Mouse (Mus musculus) adrenal gland, adult 2 months (tissue): ENCODE measurements around the gene Sf3b6. TPM values are rescaled to one million over a fixed set of nuclear protein-coding genes. Genes with fewer than 3 reads are reported as not detected.

Experiments used
- DNase-seq: peaks from one replicate; pipeline ENCODE4 v3.0.0; 2021
- polyA plus RNA-seq: library from polyadenylated mRNA; depleted of rRNA; stranded (reverse); fragments of >200 nt; gene quantifications from 2 replicates; pipeline ENCODE4 v1.2.3, GENCODE M21; 2012
- total RNA-seq, 2 experiments: library from RNA; stranded (reverse); gene quantifications; 2 replicates each; pipeline ENCODE4 v1.2.3; 2021

Gene Sf3b6
- total and polyA plus RNA-seq, 3 experiments, result 7.1 to 145 (median 117) TPM

DNA sequence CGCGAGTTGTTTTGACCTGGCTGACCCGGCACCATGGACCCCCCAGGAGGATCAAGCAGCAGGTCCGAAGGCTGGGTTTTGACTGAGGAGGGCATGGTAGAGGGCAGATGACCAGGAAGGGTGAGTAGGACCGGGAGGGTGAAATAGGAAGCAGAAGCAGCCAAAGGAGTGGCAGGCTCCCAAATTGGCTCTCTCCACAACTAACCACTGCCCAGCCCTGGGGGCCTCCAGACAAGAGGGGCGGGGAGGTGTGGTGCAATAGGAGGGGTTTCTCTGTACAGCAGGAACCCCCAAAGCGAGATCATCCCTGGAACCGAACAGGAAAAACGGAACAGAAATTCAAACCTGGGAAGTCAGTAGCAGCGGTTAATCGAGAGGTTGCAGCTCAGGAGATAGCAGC, 23.4 kb downstream of the Sf3b6 start:
- peak; percentile 20 for DNase-seq

DNA sequence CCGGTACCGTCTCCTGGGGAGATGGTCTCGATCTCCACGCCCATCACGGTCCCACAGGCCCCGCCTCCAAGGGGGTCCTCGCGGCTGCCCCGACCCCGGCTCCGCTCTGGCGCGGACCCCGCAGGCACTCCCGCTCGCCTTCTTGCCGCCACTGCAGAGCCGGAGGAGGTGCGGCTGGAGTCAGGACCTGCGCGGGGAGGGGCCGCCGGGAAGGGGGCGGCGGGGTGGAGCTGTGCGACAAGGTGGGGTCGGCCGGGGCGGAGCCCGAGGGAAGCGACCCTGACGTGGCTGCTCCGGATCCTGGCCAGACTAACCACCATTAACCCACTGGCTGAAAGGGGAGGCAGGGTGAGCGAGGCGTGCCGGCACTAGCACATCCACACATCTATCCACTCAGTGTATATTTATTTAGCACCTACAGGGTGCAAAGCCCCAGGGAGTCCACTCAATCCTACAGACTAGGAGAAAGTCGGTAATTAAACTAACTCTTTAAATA, 24.1 kb downstream of the Sf3b6 start, which contains the start of gene Fkbp1b:
TSS of gene Fkbp1b (minus strand) at position 200 of the 496 bp plus-strand sequence.
- peak; percentile 70 for DNase-seq

DNA sequence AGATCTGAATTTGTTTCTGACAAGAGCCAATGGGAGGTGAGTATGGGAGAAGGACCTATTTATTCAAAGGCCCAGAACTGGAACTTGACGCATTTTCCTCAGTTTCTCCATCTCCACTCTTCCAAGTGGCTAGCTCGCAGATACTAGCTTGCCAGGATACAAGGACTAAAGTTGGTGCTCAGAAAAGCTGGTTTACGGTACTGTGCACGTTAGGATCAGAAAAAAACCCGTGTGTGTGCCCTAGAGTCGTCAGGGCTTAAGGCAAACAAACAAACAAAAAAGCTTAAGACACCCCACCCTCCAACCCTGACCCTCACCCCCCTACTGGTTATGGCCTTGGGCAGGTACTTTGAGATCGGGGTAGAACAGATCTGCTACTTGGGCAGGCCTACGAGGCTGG, 25.1 kb downstream of the Sf3b6 start:
- no peak for DNase-seq

DNA sequence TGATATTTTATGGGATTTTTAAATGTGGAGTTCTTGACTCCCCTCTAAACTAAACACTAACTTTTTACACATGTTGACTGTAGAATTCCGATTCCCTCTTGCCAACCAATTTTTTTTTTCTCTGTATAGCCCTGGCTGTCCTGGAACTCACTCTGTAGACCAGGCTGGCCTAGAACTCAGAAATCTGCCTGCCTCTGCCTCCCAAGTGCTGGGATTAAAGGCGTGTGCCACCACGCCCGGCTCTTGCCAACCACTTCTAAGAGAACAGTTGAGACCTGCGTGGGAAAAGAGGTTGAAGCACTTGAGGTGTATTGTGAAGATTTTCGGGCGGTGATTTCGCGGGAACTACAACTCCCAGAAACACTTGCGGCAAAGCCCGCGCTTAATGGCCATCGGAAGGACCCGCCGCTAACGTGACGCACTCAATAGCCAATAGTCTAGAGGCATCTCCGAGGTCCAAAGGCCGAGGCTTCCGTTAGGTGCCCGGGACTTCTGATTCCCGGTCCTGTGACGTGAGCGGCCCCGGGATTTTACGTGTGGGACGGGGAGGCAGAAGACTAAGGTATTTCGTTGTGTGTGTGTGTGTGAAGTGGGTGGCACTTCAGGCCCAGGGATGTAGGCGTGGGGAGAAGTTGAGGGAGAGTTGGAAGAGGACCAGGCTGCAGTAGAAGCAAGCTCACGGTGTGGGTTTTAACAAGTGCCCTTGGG, 25.7 kb downstream of the Sf3b6 start, which contains the start of gene Wdcp:
TSS of gene Wdcp (plus strand) at position 414 of the 708 bp plus-strand sequence.
- DNase-seq, result peak; percentile 92

DNA sequence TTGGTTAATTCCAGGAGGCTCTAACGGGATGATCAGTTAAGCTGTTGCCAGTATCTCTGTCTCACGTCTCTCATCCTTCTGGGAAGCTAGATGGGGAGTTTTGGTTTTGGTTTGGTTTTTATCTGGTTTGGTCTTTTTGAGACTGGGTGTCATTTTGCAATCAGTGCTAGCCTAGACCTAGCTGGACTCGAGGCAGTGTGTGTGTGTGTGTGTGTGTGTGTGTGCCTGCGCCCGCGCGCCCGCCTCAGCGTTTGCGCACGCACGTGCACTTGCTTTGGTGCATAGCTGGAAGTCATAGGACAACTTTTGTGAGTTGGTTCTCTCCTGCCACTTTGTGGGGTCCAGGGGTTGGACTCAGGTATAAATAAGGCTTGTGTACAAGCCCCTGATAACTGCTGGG, 26.4 kb downstream of the Sf3b6 start:
- DNase-seq, result peak; percentile 65

- no peak for DNase-seq
Observed at GRCm38 (mm10) chr12:4856160-4856559, 38.8 kb downstream of the Sf3b6 start.

- DNase-seq, result no peak
Observed at GRCm38 (mm10) chr12:4856834-4857233, 39.5 kb downstream of the Sf3b6 start.

GRCm38 (mm10) chr12:4859241-4859914, 42.0 kb downstream of the Sf3b6 start:
- no peak for DNase-seq

- no peak for DNase-seq
Observed at GRCm38 (mm10) chr12:4862672-4863071, 45.3 kb downstream of the Sf3b6 start.

- no peak for DNase-seq
Observed at GRCm38 (mm10) chr12:4863654-4864337, 46.5 kb downstream of the Sf3b6 start.

- DNase-seq, result no peak
Observed at GRCm38 (mm10) chr12:4864338-4864690, 47.0 kb downstream of the Sf3b6 start.

GRCm38 (mm10) chr12:4868924-4869323, 51.6 kb downstream of the Sf3b6 start:
- DNase-seq, result no peak

DNA sequence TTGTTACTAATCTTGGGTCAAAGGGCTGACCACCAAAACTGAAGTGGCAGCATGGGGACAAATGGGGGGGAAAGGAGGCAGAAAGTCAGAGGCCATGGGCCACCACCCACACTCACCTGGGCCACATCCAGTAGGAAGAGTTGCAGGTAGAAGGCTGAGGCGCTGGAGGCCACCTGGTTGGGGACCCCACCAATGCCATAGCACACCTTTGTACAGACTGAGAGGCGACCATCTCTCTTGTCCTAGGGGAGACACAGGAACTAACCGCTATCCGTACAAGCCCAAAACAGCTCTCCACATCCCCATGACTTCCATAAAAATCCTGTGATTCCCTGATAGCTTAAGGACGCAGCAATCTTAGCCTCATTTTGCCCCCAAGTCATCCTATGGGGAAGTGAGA, 53.9 kb downstream of the Sf3b6 start:
- no peak for DNase-seq

GRCm38 (mm10) chr12:4872273-4872672, 54.9 kb downstream of the Sf3b6 start:
- no peak for DNase-seq

DNA sequence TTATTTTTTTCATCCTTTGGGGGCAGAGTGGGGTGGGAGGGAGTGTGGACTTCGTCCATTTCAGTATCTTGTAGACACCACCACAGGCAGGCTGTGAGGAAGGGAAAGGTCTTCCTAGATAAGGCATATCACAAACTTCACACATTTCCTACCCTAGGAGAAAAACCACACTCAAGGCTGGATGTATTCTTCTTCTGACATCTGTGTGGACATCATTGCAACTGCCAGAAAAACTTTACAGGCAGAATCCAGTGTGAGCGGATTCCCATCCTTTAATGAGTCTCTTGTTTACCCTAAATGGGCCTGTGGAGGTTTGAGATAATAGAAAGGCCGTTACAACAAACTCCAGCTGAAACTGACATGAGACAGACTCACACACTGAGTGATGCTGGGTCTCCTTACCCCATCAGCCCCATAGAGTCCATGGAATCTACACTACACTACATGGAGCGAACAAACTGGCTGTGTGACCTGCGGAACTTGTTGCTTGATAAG, 55.7 kb downstream of the Sf3b6 start:
- no peak for DNase-seq

GRCm38 (mm10) chr12:4873531-4873930, 56.2 kb downstream of the Sf3b6 start:
- DNase-seq, result no peak

DNA sequence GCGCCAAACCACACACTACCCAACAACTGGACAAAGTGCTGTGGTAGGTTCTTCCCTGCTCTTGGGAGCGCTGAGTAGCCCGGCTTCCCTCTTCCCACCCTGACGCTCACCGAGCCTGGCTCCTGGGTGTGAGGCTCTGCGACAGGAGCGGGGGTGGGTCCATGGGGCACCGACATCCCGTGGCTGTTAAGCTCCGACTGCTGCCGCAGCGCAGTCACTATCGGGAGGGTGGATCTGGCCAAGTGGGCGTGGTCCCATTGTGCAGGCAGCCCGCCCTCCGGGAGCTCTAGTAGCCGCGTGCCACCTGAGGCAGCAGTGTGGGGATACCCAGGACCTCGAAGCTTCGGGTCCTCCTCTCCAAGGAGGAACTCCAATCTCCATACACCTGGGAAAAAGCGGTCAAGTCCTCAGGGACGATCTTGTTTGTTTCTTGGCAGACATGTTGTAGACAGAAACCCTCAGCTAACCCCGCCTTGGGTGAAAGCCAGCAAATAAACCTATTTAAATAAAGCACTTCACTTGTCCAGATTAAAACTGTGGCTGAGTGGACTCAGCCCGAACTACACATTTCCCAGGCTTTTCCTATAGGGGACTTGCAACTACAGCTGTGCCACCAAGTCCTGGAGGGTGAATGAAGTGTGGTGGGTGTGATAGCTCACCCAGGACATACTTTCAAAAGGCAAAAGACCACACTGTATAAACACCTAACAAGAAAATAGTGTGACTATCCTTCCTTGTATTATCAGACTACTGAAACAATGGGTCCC, 57.0 kb downstream of the Sf3b6 start, which contains the start of gene Mfsd2b:
TSS of gene Mfsd2b (minus strand) at position 199 of the 767 bp plus-strand sequence.
- DNase-seq, result peak; percentile 85

GRCm38 (mm10) chr12:4875623-4876022, 58.3 kb downstream of the Sf3b6 start:
- no peak for DNase-seq
